Mouse (Mus musculus): ENCODE data around the gene Olfr1370. TPM values are rescaled to one million over a fixed set of nuclear protein-coding genes. Genes with fewer than 3 reads are reported as not detected.

The Olfr1370 gene
- not detected in 2 replicates for polyA plus RNA-seq (2015; fragmentation: Nextera tagmentation; extraction: Ambion mirVana)

DNA sequence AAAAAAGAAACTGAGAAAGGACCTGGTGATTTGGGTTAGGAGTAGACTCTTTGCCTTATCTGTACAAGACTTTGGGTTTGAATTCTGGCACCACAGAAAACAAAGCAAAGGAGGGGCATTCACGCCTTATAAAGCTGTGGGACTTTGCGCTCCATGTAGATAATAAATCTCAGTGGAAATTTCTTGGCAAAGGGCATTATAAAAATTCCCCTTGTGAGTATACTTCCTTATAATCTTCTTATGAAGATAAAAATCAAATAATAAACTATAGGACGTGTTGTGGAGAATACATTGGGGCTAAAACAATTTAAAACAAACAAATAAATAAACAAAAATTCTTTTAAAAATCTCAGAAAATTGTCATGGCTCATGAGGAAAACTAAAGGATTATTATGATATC lies at the start of gene Olfr1370:
Gene Olfr1370 (minus strand): TSS at position 101 of the 400 bp plus-strand sequence.

DNA sequence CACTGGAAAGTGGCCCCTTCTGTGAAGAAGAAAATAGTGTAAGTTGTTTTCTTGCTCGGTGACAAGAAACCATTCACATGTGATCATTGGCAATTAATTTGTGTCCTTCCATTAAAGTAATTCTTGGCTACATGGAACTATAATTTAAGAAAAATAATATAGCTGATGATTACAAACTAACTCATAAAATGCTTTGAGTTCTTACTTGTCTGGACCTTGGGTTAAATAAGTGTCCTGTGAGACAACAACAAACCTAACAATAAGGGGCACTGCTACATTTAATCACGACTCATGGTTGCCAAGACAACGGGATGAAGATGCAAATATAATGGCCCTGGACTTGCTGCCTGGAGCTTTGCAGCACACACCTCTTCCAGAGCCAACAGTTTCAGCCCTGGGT lies 36.4 kb upstream of the Olfr1370 start, which contains the start of gene Olfr1369-ps1:
Gene Olfr1369-ps1 (plus strand): TSS at position 301 of the 400 bp plus-strand sequence.

Other genes starting within 250 kb of the Olfr1370 start
- gene Olfr1369-ps1, start 36.5 kb upstream of the Olfr1370 start, polyA plus RNA-seq (2015; fragmentation: Nextera tagmentation; extraction: Ambion mirVana) = not detected in 2 replicates
- not detected in 2 replicates for gene Olfr263, start 54.7 kb upstream of the Olfr1370 start, polyA plus RNA-seq (2015; fragmentation: Nextera tagmentation; extraction: Ambion mirVana)
- gene Olfr1368, start 70.9 kb upstream of the Olfr1370 start, polyA plus RNA-seq (2015; fragmentation: Nextera tagmentation; extraction: Ambion mirVana) = not detected in 2 replicates
- gene Trim27, start 104.5 kb upstream of the Olfr1370 start, polyA plus RNA-seq (2015; fragmentation: Nextera tagmentation; extraction: Ambion mirVana) = 80.9 and 86.3 TPM in 2 replicates
- gene Gpx5, start 217.8 kb upstream of the Olfr1370 start, polyA plus RNA-seq (2015; fragmentation: Nextera tagmentation; extraction: Ambion mirVana) = not detected in 2 replicates
- gene Gpx6, start 237.2 kb upstream of the Olfr1370 start, polyA plus RNA-seq (2015; fragmentation: Nextera tagmentation; extraction: Ambion mirVana) = not detected in 2 replicates